Mouse (Mus musculus): ENCODE data around the gene Mvd.

- TF ChIP-seq POLR2A (IDR thresholded peaks at IDR 0.05; ENCODE audit: control insufficient read depth in 1 of 2, insufficient read depth in 1 of 2, low read depth in 1 of 2, low read length in 2 of 2, poor library complexity in 1 of 2), result no peak
- no peak for TF ChIP-seq GATA1 (IDR thresholded peaks at IDR 0.05; ENCODE audit: low read depth, low read length)
- no peak for TF ChIP-seq NRF1 (IDR thresholded peaks at IDR 0.05; ENCODE audit: insufficient read depth, low read depth, low read length, poor library complexity, severe bottlenecking)
- TF ChIP-seq CHD1 (IDR thresholded peaks at IDR 0.05; ENCODE audit: low read depth, low read length), result no peak
- no peak for TF ChIP-seq HCFC1 (IDR thresholded peaks at IDR 0.05; ENCODE audit: low read depth, low read length)
- no peak for TF ChIP-seq E2F4 (IDR thresholded peaks at IDR 0.05; ENCODE audit: borderline replicate concordance, low read depth, low read length)
- no peak for TF ChIP-seq MYB (IDR thresholded peaks at IDR 0.05; ENCODE audit: low read depth, low read length)
- no peak for TF ChIP-seq MAX (IDR thresholded peaks at IDR 0.05; ENCODE audit: low read length)
- TF ChIP-seq NELFE (IDR thresholded peaks at IDR 0.05; ENCODE audit: low read depth, low read length), result no peak
- no peak for TF ChIP-seq ZNF384 (IDR thresholded peaks at IDR 0.05; ENCODE audit: low read depth, low read length)
- TF ChIP-seq ZC3H11A (IDR thresholded peaks at IDR 0.05; ENCODE audit: low read depth, low read length), result no peak
- TF ChIP-seq EP300 (IDR thresholded peaks at IDR 0.05; ENCODE audit: low read depth in 1 of 2, low read length in 2 of 2), result no peak
Measured at GRCm38 (mm10) chr8:122414311-122414710, 28.9 kb downstream of the Mvd start.

Measured in MEL (cell line).